Comparison of ENCODE assay signal across 11 mouse cellular contexts in the genomic region with DNA sequence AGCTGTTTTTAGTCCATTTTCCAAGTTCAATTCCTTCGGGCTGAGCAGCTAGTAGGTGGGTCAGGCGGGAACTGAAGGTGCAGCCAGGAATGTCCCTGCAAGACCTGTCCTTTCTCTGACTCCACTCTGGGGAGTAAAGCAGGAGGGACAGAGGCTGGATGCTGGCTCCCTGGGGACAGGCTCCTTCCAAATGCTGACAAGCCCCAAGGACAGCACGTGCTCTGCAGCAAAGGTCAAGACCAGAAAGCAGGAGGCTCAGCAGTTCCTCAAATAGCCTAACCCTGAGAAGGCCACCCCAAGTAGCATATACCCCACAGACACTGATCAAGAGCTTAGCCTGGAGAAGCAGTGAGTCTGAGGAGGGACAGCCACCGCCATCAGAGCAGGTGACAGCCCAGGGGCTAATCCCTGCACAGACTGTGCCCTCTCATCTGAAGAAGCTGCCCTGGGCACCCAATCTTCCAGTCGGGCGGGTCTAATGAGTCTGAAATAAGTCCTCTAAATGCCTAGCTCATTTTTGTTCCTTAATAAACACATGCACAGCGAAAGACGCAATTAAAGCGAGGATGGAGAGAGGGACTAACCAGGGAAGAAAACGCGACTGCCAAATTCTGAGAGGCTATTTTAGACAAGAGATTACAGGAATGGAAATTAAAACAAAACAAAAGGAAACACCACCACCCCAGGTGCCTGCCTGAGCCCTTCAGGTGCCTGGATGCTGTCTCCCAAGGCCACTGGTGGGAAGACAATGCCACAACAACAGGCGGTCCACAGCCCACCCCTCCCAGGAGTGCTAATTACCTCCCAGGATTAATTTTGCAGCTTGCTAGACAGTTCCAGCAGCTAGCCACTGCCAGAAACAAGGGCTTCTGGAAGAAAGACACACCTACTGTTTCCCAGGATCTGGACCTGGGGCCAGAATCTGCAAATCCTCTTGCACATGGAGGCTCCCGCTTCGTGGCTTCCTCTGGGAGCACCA.
A peak's percentile ranks its signal among the peaks of the same experiment; 100 is the strongest.
DNase-seq lines count a peak whose midpoint lies in the region; ATAC-seq lines count a peak whose summit lies in the region.
"Had no signal": no experiment of that assay in that cellular context is flagged by ENCODE, and none has a peak within 500 bp of the region (broad histone marks: within the 10 kb centered on the region; RNA-seq: fewer than 3 reads in every experiment).

No protein-coding gene starts in this region.

- ATAC-seq in midbrain, embryonic 14.5 days (ENCODE audit: low FRiP score, low TSS enrichment): no peak
- no peak for ATAC-seq in monocyte, adult 5-6 weeks (replicated peaks; ENCODE audit: insufficient number of reproducible peaks, low FRiP score, low TSS enrichment, poor library complexity, severe bottlenecking)
- ATAC-seq in granulocyte monocyte progenitor cell, adult 5-6 weeks (replicated peaks; ENCODE audit: poor library complexity, severe bottlenecking): no peak

- peaks cover 14% of the 10 kb centered on the region for H3K4me1 ChIP-seq in midbrain, embryonic 14.5 days (ENCODE audit: control insufficient read depth, insufficient read depth, low read length)
- peaks cover 4% of the 10 kb centered on the region; the same call in 1 of the 2 replicates for H3K4me1 ChIP-seq in heart, embryonic 10.5 days
- H3K4me1 ChIP-seq: megakaryocyte, embryonic 14.5 days had no signal

- no peaks in the 10 kb centered on the region for H3K9me3 ChIP-seq in midbrain, embryonic 14.5 days (ENCODE audit: control insufficient read depth, low read length)
- H3K9me3 ChIP-seq in heart, embryonic 10.5 days: no peaks in the 10 kb centered on the region
- H3K9me3 ChIP-seq: megakaryocyte, embryonic 14.5 days had no signal

- no peak overlapping the region; the same call in 1 of the 2 replicates for H3K9ac ChIP-seq in midbrain, embryonic 14.5 days (replicated peaks; ENCODE audit: low read length)

- peak; percentile 87 to 91 for DNase-seq in adrenal gland, adult (ENCODE audit: inconsistent age in 2 of 2, low spot score in 1 of 2)
- DNase-seq in adrenal gland, postnatal 4 days (ENCODE audit: low spot score in 2 of 2): no peak
- DNase-seq in adrenal gland, postnatal 25 days: peak; percentile 63
- DNase-seq in gastrocnemius, postnatal 25 days: peak; percentile 62
- peak; percentile 48 for DNase-seq in midbrain, embryonic 14.5 days
- no peak for DNase-seq in heart, embryonic 10.5 days (ENCODE audit: low spot score)
- DNase-seq: cerebellum, postnatal 36 days; kidney, postnatal 10 days had no signal

- WGBS in midbrain, embryonic 14.5 days: 28% methylated on average over 14 of the region's 14 CpGs
- WGBS in heart, embryonic 10.5 days: 54% methylated on average over 14 of the region's 14 CpGs

- H3K27ac ChIP-seq in midbrain, embryonic 14.5 days (replicated peaks; ENCODE audit: low read depth, low read length): peak overlapping the region; percentile 64; the same call in 1 of the 2 replicates
- no peak overlapping the region for H3K27ac ChIP-seq in heart, embryonic 10.5 days

- no peaks in the 10 kb centered on the region for H3K27me3 ChIP-seq in midbrain, embryonic 14.5 days (ENCODE audit: control insufficient read depth, insufficient read depth, low read length)
- H3K27me3 ChIP-seq in heart, embryonic 10.5 days (ENCODE audit: insufficient read depth, poor library complexity, severe bottlenecking): no peaks in the 10 kb centered on the region
- H3K27me3 ChIP-seq: megakaryocyte, embryonic 14.5 days had no signal

- no peak overlapping the region for H3K4me2 ChIP-seq in midbrain, embryonic 14.5 days (ENCODE audit: low read length)

- no peaks in the 10 kb centered on the region for H3K36me3 ChIP-seq in midbrain, embryonic 14.5 days (ENCODE audit: control insufficient read depth, insufficient read depth, low read length)
- no peaks in the 10 kb centered on the region for H3K36me3 ChIP-seq in heart, embryonic 10.5 days

- no peak overlapping the region for H3K4me3 ChIP-seq in midbrain, embryonic 14.5 days (replicated peaks; ENCODE audit: low read depth, low read length)
- H3K4me3 ChIP-seq in heart, embryonic 10.5 days: no peak overlapping the region
- H3K4me3 ChIP-seq: megakaryocyte, embryonic 14.5 days had no signal

Comparison
In these comparisons a context has a peak if more than half of its experiments do, and no peak if none do; other contexts are left out.
1. DNase-seq: peak in adrenal gland, adult (2 of 2), adrenal gland, postnatal 25 days (single experiment), gastrocnemius, postnatal 25 days (single experiment) and midbrain, embryonic 14.5 days (single experiment); none in adrenal gland, postnatal 4 days (0 of 2) and heart, embryonic 10.5 days (single experiment).